Mouse (Mus musculus) lung, embryonic 14.5 days (tissue): ENCODE measurements at regions not wholly inside any gene's neighbourhood (a gene's known extent, or its start where the extent isn't known, plus 50 kb on each side); places are given as distances from the start of the nearest gene placed in this dataset.
A peak's percentile ranks its signal among the peaks of the same experiment; 100 is the strongest.

Experiments
- ATAC-seq: fragments of 200-750 bp; cut with Nextera tagmentation; 2 replicates; pipeline ENCODE4 v1.8.0; 2017; ENCODE audit warnings: mild to moderate bottlenecking, moderate TSS enrichment, moderate library complexity; ENCODE audit not compliant: insufficient read depth
- DNase-seq: peaks from one replicate; pipeline ENCODE4 v3.0.0-alpha.2; 2015
- H3K27ac ChIP-seq: fragments of 300-500 bp; sonication (generic); 2 replicates; pipeline ENCODE4 v1.5.1; 2014; ENCODE audit warnings: low read depth, mild to moderate bottlenecking, moderate library complexity
- H3K27me3 ChIP-seq: fragments of 300-500 bp; sonication (generic); 2 replicates; pipeline ENCODE4 v1.6.1; 2014; ENCODE audit warnings: low read length, control low read depth; ENCODE audit not compliant: insufficient read depth
- H3K36me3 ChIP-seq: fragments of 300-500 bp; sonication (generic); 2 replicates; pipeline ENCODE4 v1.6.1; 2014; ENCODE audit warnings: control low read depth; ENCODE audit not compliant: insufficient read depth
- H3K4me1 ChIP-seq: fragments of 300-500 bp; sonication (generic); 2 replicates; pipeline ENCODE4 v1.6.1; 2014; ENCODE audit warnings: antibody characterized with exemption, control low read depth; ENCODE audit not compliant: insufficient read depth
- H3K4me2 ChIP-seq: fragments of 300-500 bp; sonication (generic); 2 replicates; pipeline ENCODE4 v1.6.1; 2014; ENCODE audit warnings: mild to moderate bottlenecking
- H3K4me3 ChIP-seq: fragments of 300-500 bp; sonication (generic); 2 replicates; pipeline ENCODE4 v1.5.1; 2014; ENCODE audit warnings: low read depth, low read length
- H3K9ac ChIP-seq: fragments of 300-500 bp; sonication (generic); 2 replicates; pipeline ENCODE4 v1.6.1; 2014
- H3K9me3 ChIP-seq: fragments of 300-500 bp; sonication (generic); 2 replicates; pipeline ENCODE4 v1.6.1; 2016; ENCODE audit warnings: low read depth, low read length, control low read depth
- CTCF ChIP-seq: IDR thresholded peaks from 2 replicates; pipeline ENCODE4 v1.5.1; 2016; ENCODE audit warnings: antibody characterized with exemption, low read depth
- WGBS: fragments of 180-500 bp; shearing (Covaris S2); extraction: QIAGEN DNeasy Blood & Tissue Kit; methylation state at CpG from one replicate; pipeline ENCODE4 v1.1.7; 2014; 5-methylcytosine and 5-hydroxymethylcytosine counted together

DNA sequence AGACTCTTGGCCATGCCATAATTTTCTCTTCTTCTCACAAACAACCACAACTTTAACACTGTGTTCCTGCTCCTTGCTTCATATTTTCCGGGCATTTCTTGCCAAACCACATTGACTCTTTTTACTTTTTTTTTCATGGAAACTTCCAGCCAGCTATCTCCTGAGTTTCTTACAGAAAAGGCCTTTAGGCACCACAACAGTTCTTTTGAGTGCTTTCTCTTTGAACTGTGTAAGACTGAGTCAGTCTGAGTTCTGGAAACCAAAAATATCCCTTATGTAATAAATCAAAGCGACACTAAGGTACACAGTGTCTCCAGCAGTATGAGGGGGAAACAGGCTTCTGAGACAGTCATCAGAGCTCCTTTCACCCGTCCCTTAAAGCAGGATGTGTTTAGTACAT, 337.6 kb upstream of the Impad1 start:
- Histone ChIP-seq H3K4me3 (no peak overlapping the region), H3K36me3 (no peaks in the 10 kb centered on the region), H3K9me3 (no peaks in the 10 kb centered on the region), H3K27ac (no peak overlapping the region), H3K4me2 (no peak overlapping the region), H3K4me1 (no peaks in the 10 kb centered on the region), H3K9ac (no peak overlapping the region), H3K27me3 (no peaks in the 10 kb centered on the region)
- WGBS, result 21% methylated on average over 3 of the region's 3 CpGs
- ATAC-seq (no peak), DNase-seq (peak; percentile 7)
- no peak for TF ChIP-seq CTCF

DNA sequence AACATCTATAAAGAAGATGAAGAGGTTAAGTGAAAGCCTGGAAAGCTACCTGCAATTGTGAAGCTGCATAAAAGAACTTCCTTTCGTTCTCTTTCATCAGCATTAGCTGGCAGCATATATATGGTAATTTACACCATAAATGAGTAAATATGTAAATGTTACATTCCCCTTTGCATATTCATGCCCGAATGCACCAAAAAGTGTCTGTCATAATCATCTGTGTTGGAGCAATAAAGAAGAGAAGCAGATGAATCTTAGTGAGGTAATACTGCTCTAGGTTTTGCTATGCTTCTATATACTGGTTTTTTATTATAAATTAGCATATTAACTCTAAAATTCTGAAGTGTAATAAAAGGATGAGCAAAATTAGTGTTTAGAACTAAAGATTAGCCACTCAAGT, 332.9 kb upstream of the Impad1 start:
- WGBS, result 88% methylated on average over 2 of the region's 2 CpGs
- H3K27ac ChIP-seq, result no peak overlapping the region
- no peak for ATAC-seq
- H3K9ac ChIP-seq, result no peak overlapping the region
- H3K36me3 ChIP-seq, result no peaks in the 10 kb centered on the region
- no peaks in the 10 kb centered on the region for H3K4me1 ChIP-seq
- H3K27me3 ChIP-seq, result no peaks in the 10 kb centered on the region
- H3K9me3 ChIP-seq, result no peaks in the 10 kb centered on the region
- H3K4me2 ChIP-seq, result no peak overlapping the region
- DNase-seq, result no peak
- TF ChIP-seq CTCF, result no peak
- no peak overlapping the region for H3K4me3 ChIP-seq

DNA sequence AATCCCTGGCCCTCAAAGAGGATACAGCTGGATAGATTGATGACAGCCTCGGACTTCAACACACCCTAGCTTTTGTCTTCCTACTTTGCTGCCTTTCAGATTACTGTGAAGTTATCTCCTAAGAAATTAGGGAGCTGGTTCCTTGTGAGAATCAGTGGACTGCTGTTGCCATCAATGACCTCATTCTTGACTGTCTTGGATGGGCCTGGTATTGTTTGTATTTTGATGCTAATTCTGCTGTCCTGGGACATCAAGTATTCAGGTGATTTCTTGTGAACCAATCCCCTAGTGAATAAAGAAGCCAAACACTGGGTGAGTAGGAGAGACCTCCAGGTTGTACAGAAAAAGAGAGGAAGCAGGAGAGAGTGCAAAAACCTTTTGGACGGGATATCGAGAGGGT, 305.3 kb upstream of the Impad1 start:
- no peak for DNase-seq
- H3K9me3 ChIP-seq, result no peaks in the 10 kb centered on the region
- H3K4me2 ChIP-seq, result no peak overlapping the region
- H3K4me1 ChIP-seq, result no peaks in the 10 kb centered on the region
- no peak overlapping the region for H3K4me3 ChIP-seq
- no peak for ATAC-seq
- H3K36me3 ChIP-seq, result no peaks in the 10 kb centered on the region
- TF ChIP-seq CTCF, result no peak
- no peak overlapping the region for H3K27ac ChIP-seq
- no peaks in the 10 kb centered on the region for H3K27me3 ChIP-seq
- no peak overlapping the region for H3K9ac ChIP-seq
- WGBS, result 92% methylated on average over 3 of the region's 3 CpGs

DNA sequence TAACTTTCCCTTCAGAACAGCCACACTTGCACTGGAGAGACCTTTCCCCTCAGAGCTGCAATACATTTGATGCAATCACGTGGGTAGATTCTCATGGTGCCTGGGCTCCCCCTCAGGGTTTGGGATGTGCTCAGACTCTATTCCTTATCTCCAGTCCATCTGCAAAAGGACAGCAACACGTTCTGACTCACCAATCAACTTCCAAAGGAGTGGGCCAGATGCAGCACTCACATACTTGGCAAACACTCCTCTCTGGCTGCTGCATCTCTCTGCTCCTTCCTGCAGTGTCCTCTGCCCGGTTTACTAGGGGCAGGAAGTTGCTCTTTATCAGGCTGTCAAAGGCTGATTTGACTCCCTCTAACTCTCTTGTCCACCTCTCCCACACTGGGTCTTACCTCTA, 285.6 kb upstream of the Impad1 start:
- Histone ChIP-seq H3K4me1 (no peaks in the 10 kb centered on the region), H3K4me3 (no peak overlapping the region), H3K27ac (no peak overlapping the region), H3K27me3 (no peaks in the 10 kb centered on the region), H3K36me3 (no peaks in the 10 kb centered on the region), H3K9ac (no peak overlapping the region), H3K9me3 (no peaks in the 10 kb centered on the region), H3K4me2 (no peak overlapping the region)
- no peak for TF ChIP-seq CTCF
- WGBS, result 19% methylated on average over 3 of the region's 3 CpGs
- peak; percentile 61 for DNase-seq
- peak; percentile 93 for ATAC-seq

DNA sequence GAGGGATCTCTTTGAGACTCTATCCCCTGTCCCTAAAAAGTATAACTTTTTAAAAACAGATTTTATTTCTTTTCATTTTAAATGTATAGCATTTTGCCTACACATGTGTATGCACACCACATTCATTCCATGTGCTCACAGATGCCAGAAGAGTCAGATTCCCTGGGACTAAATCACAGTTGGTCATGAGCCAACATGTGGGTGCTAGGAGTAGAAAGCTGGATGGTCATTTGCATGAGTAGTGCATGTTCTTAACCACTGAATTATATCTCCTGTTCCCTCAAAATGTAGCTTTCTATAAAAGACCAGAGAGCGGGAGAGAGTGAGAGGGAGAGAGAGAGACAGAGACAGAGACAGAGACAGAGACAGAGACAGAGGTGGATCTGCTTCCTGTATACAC, 281.6 kb upstream of the Impad1 start:
- no peak overlapping the region for H3K4me2 ChIP-seq

DNA sequence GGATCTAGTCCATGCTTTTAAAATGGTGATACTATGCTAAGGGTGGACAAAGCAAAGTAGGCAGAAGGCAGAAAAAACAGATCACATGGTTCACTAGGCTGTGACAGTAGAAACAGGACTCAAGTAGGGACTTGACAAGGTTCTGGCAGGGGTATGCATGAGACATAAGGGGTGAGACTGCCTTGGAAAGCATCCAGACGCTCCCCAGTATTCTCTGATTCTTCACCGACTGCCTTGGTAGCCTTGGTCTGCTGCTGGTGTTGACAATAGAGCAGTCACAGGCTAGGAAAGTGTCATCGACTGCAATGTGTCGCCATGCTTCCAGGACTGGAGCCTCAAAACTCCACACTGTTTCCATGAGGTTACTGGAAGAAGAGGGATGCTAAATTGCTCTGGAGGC, 278.1 kb upstream of the Impad1 start:
- no peak overlapping the region for H3K27ac ChIP-seq
- DNase-seq (no peak), ATAC-seq (no peak)
- no peak for TF ChIP-seq CTCF
- H3K4me3 ChIP-seq, result no peak overlapping the region
- H3K9ac ChIP-seq, result no peak overlapping the region
- WGBS, result 83% methylated on average over 4 of the region's 4 CpGs
- no peaks in the 10 kb centered on the region for H3K9me3 ChIP-seq
- H3K27me3 ChIP-seq, result no peaks in the 10 kb centered on the region
- H3K36me3 ChIP-seq, result no peaks in the 10 kb centered on the region
- H3K4me2 ChIP-seq, result no peak overlapping the region
- no peaks in the 10 kb centered on the region for H3K4me1 ChIP-seq

More for the DNA sequence above, 281.6 kb upstream of the Impad1 start:
- ATAC-seq (no peak), DNase-seq (no peak)
- H3K27me3 ChIP-seq, result no peaks in the 10 kb centered on the region
- H3K4me3 ChIP-seq, result no peak overlapping the region
- no peak overlapping the region for H3K27ac ChIP-seq
- no peaks in the 10 kb centered on the region for H3K36me3 ChIP-seq
- H3K4me1 ChIP-seq, result no peaks in the 10 kb centered on the region
- no peak overlapping the region for H3K9ac ChIP-seq
- H3K9me3 ChIP-seq, result no peaks in the 10 kb centered on the region
- TF ChIP-seq CTCF, result no peak
- 100% methylated on average over 1 of the region's 1 CpGs for WGBS

DNA sequence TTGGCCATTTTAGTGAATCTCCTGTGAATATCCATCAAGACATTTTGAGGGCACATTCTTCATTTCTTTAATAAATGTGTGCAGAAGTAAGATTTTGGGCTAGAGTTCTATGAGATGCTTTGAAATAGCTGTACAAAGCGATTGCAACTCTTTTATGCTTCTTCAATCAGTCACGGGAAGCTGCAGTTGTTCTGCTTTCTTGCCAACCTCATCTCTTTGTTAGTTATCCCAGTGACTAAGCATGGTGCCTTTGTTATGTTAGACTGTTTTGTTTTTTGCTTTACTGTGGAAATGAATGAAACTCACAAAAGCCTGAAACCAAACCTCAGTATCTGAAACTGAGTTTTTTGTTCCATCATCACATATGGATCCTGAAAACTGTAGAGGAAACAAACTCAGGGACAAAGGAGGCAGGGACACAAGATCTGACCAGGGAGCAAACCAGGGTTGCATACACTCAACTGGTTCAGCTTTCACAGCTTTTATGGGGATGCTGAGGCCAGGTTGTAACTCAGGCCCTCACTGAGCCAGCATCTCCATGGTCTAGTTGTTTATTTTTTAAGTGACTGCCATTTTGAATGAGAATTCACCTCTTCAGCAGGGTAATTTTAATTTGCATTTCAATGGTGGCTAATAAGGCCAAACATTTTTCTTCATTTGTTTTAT, 266.3 kb upstream of the Impad1 start:
- ATAC-seq, result no peak
- H3K9ac ChIP-seq, result no peak overlapping the region
- no peak overlapping the region for H3K4me2 ChIP-seq
- 74% methylated on average over 2 of the region's 2 CpGs for WGBS
- TF ChIP-seq CTCF, result no peak
- no peaks in the 10 kb centered on the region for H3K36me3 ChIP-seq
- no peaks in the 10 kb centered on the region for H3K27me3 ChIP-seq
- DNase-seq, result no peak
- H3K9me3 ChIP-seq, result no peaks in the 10 kb centered on the region
- no peak overlapping the region for H3K4me3 ChIP-seq
- no peaks in the 10 kb centered on the region for H3K4me1 ChIP-seq
- no peak overlapping the region for H3K27ac ChIP-seq

DNA sequence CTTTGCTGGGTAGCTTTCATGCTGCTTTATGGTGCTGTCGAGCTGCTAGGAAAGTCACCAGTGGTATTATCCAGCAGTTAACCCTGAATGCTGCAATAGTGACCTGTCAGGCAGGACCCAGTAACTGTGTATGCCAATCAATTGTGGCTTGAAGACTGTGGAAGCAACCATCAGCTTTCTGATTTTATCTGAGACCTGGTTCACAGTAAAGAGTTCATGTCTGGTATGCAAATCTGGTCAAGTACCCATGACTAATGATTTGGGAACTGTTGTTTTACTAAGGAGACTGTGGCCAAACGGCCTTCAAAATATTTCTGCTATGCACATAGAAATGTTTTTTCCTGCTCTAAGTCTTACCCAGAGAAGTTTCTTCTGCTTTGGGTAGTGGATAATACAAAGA, 236.8 kb upstream of the Impad1 start:
- Histone ChIP-seq H3K27ac (no peak overlapping the region), H3K9me3 (no peaks in the 10 kb centered on the region), H3K4me3 (no peak overlapping the region), H3K9ac (no peak overlapping the region), H3K4me2 (no peak overlapping the region), H3K27me3 (no peaks in the 10 kb centered on the region), H3K36me3 (no peaks in the 10 kb centered on the region), H3K4me1 (no peaks in the 10 kb centered on the region)
- 57% methylated on average over 2 of the region's 2 CpGs for WGBS
- no peak for DNase-seq
- no peak for ATAC-seq
- no peak for TF ChIP-seq CTCF
